Mouse (Mus musculus) gastrocnemius, postnatal 10 days (tissue): ENCODE measurements around the gene Nrg3. TPM values are rescaled to one million over a fixed set of nuclear protein-coding genes. Genes with fewer than 3 reads are reported as not detected.
"Not testable (repeated sequence)": the region's sequence is repeated elsewhere in the genome, so short reads cannot be mapped to it uniquely, and the experiment has no call there.

Experiments used
- DNase-seq: peaks from one replicate; pipeline ENCODE4 v3.0.0; 2021; ENCODE audit warnings: mixed read lengths
- total RNA-seq, 2 experiments: library from RNA; stranded (reverse); gene quantifications; 2 replicates each; pipeline ENCODE4 v1.2.3; 2021

The Nrg3 gene
- total RNA-seq, 2 experiments from 2014 or later, result 0.14 to 0.20 TPM

GRCm38 (mm10) chr14:39191946-39192345 is 280.9 kb downstream of the Nrg3 start:
- no peak for DNase-seq

GRCm38 (mm10) chr14:39173709-39174108 is 299.2 kb downstream of the Nrg3 start:
- no peak for DNase-seq

DNA sequence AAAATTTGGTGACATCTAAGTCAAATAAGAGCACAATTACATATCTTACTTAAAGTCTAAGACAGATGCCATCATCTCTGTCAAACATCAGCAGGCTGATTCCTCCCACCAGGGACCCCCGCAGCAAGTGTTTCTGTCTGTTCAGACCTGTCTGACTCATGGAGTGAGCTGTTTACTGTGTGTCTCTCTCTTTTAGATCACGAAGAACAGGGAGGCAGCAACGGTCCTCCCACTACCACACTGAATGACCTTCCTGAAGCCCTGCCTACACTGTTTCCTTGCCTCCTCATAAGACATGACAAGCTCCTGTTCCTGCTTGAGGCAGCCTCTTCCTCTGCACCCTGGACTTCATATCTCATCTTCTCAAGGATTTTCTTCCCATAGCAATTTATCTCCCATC is 312.7 kb downstream of the Nrg3 start:
- no peak for DNase-seq

- DNase-seq, result no peak
Measured at GRCm38 (mm10) chr14:39155462-39155861, 317.4 kb downstream of the Nrg3 start.

- DNase-seq, result no peak
Measured at GRCm38 (mm10) chr14:39129766-39130165, 343.1 kb downstream of the Nrg3 start.

GRCm38 (mm10) chr14:39117977-39118376 is 354.9 kb downstream of the Nrg3 start:
- DNase-seq, result no peak

- DNase-seq, result not testable (repeated sequence)
Measured at GRCm38 (mm10) chr14:39116522-39117231, 356.2 kb downstream of the Nrg3 start.

DNA sequence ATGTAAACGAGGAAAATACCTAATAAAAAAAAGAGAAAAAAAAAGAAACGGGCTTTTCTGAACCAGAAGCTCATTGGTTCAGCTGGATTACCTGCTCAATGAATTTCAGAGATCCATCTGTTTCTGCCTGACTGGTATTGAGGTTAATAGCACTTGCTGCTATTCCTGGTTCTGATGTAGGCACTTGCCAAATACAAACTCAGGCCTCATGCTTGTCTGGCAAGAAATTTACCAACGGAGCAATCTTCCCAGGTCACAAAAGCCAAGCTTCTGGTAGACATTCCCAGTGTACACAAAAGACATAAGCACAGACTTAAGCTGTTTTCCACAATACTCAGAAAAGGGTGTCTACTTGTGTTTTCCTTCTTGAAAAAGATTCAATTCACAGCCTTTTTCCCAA is 363.3 kb downstream of the Nrg3 start:
- DNase-seq, result no peak

GRCm38 (mm10) chr14:39106776-39107175 is 366.1 kb downstream of the Nrg3 start:
- no peak for DNase-seq

GRCm38 (mm10) chr14:39095219-39095618 is 377.7 kb downstream of the Nrg3 start:
- no peak for DNase-seq

DNA sequence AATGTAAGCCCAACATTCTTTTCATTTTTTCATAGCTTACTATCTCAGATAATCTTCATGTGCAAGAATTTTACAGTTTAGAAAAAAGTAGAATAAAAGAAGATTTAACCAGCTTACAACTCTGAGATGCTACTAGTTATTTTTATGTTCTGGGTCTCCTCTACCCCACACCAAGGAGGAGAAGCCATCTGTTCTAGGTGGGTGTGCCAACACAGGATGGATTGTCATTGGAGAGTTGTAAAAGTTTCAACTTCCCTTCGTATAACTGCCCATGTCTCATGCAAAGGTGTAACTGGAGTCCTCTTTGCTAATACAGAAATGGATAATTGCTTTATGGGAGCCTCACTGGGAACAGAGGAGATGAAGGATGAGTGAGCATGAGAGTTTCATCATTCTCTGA is 393.4 kb downstream of the Nrg3 start:
- DNase-seq, result no peak

DNA sequence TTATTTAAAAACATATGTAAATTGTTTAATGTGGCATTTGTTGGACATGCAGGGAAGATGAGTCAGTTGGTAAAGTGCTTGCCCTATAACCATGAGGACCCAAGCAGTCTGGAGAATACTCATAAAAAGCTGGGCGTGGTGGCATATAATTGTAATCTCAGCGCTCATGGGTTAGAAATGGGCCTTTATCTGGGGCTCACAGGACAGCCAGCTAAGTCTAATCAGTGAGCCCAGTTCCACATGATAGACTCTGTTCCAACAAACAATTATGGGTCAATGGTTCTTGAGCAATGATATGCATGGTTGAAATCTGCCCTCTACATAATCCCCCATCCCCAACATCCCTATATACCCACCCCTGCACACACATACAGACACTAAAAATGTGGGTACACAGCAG is 421.3 kb downstream of the Nrg3 start:
- DNase-seq, result no peak

- DNase-seq, result no peak
Measured at GRCm38 (mm10) chr14:39049021-39049420, 423.9 kb downstream of the Nrg3 start.

DNA sequence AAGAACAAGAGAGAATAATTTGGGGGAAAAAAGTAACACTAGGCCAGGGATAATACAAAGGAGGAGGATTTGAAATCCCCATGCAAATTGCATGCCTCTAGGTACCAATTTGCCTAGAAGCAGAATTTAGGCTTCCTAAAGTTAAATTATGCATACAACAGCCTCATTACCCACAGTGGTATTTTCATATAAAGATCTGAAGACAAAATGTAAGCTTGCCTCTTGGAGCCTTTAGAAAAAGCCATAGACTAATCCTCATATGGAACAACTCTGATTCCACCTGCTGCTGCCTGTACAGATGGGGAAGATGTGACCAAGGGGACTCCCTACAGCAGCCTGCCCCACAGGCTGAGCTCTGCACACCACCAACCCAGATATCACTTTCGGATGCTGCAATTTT is 428.6 kb downstream of the Nrg3 start:
- DNase-seq, result no peak

DNA sequence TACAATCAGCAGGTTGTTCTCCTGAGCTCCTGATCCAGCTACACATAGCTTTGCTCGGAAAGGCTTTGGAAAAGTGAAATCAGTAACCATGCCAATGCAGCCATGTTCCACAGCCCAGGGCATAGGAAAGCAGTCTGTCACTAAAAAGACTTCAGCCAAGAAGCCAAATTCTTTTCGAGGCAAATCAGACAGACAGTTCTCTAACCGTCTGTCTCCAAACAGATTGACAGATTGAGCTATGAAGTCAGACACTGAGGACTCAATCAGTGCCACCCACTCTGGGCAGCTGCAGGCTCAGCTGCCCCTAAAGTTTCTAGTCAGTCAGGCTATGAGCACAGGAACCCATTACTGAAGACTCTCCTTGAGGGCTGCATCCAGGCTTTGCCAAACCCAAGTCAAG is 429.1 kb downstream of the Nrg3 start:
- no peak for DNase-seq

DNA sequence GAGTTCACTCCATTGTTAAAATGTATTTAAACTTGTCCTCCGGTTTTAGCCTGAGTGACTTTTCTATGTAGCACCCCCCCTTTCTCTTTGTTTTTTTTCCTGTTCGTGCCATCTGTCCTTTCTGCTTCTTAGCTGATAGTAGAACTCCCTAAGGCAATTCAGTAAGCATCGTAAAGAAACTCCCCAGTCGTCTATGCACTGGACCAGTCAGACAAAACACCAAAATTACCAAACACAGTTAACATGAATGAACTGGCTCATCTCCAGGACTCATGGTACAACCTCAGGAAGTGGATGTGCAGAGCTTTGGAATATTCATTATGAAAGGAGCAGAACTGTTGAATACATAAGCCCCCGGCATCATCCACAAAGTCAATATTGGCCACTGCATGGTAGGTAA is 429.5 kb downstream of the Nrg3 start:
- DNase-seq, result no peak

- no peak for DNase-seq
Measured at GRCm38 (mm10) chr14:39039046-39039445, 433.8 kb downstream of the Nrg3 start.

DNA sequence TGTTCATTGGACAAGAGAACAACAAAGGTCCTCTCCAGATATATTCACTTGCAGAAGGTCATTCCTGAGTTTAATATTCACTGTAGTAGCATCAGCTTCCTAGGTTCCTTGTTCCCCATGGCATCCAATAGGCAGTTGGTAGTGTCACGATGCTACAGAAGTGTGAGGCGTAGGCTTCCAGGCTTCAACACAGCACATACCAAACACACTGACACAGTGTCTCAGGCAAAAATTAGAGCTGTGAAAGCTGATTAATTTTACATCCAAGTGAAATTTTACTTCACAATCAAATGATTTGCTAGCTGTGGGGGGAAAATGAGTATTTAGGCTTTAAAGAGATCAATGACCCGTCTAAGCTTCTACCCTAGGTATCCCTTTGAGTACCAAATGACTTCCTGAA is 438.4 kb downstream of the Nrg3 start:
- DNase-seq, result no peak

DNA sequence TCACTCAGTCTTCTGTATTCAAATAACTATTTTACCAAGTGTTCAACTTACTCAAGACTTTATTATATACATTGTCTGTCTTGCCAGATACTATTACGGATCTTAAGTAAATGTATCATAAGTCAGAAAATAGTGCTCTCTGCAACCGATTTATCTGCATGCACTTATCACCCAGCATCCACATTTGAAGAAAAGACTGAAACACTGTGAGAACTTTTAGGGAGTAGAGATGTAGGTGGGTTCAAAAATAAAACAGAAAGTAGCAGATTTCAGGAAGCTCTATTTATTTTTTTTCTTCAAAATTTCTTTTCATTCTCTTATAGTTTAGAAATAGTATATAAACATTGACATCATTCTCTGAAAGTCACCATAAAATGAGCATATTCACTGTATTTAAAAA is 449.8 kb downstream of the Nrg3 start:
- DNase-seq, result no peak

- DNase-seq, result no peak
Measured at GRCm38 (mm10) chr14:39014126-39014525, 458.8 kb downstream of the Nrg3 start.

DNA sequence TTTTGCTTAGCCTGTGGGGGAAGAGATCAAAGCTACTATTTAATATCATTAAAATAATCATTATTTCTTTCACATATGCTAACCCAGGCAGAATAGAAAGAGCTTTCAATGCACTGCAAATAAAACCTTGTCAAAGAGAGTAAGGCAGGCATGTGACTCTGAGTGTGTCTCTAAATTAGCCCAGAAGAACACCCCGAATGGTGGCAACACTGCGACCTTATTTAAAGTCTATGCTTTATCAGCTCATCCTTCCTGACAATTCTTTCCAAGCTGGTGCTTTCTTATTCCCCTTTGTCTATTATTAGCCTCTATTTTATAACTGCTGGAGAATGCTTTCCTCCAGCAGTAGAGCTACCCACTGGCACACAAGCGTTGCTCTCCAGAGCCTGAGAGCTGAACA is 475.0 kb downstream of the Nrg3 start:
- no peak for DNase-seq

DNA sequence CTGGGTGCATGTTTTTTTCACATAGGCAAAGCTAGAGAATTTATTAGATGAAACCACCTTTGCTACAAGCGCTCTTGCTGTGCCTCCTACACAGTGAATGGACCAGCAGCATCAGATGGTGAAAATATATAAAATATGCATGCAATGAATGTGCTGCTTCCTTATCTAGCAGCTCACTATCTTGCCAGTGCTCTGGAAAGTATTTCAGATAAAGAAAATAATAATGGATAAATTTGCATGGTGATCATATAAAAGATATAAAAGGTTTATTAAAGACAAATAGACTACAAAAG is 480.4 kb downstream of the Nrg3 start:
- no peak for DNase-seq

DNA sequence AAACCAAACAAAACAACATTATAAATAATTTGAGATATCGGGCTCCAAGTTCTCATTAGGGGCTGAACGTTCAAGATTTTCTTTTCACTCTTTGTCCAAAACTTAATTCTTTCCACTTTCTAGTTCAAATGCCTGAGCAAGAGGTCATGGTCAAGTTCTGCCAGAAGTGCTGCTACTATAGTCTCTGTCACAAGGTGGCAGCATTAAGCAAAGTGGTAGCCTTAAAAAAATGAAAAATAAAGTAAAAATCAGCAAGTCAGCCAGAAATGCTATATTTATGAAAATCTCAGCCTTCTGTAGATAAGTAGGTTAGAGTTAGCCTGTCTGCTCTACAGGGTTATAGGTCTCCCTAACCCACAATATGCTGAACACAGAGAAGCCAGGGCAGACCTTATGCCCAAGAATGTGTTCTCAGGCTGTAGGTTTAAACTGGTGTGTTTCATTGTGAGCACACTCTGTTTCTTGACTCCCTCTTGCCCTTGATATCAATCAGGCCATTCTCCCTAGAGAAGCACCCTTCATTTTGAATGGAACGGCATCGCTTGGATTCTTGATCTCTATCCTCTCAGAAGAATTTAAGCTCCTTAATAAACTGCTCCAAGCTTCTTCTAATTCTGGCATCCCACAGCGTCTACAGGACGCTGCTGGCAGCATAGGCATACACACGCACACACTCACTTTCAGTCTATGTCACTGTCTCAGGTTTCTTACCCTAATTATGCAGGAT is 480.9 kb downstream of the Nrg3 start:
- DNase-seq, result no peak

DNA sequence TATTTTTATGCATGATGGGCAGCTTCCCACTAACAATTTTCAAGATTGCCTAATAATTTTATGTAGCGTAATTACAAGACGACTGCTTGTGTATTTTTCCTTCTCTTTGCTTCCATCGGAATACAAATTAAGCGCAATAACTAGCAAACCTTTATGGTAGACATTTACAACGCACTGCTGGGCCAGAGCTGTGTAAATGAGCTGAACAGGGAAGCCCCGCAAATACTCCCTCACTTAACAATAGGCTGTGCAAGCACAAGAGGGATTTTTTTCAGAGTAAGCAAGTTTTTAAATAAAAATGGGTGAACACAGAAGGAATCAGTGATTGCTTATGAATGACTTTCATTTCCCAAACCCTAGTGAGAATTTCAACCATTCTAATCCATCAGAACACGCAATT is 513.5 kb downstream of the Nrg3 start:
- DNase-seq, result no peak
